Mouse (Mus musculus) urinary bladder, postnatal 25 days (tissue): ENCODE data around the gene Kcnk12.

Experiments used
- DNase-seq: peaks from one replicate; pipeline ENCODE4 v3.0.0; 2022; ENCODE audit warnings: low spot score

Kcnk12 gene

GRCm38 (mm10) chr17:87698996-87699765, 98.6 kb downstream of the Kcnk12 start:
- DNase-seq = no peak

- no peak for DNase-seq
Measured at GRCm38 (mm10) chr17:87696814-87697213, 101.0 kb downstream of the Kcnk12 start.

GRCm38 (mm10) chr17:87695874-87696465, 101.8 kb downstream of the Kcnk12 start:
- DNase-seq = no peak
